Mouse (Mus musculus) embryonic facial prominence, embryonic 11.5 days (tissue): ENCODE measurements around the gene Lix1l. TPM values are rescaled to one million over a fixed set of nuclear protein-coding genes. Genes with fewer than 3 reads are reported as not detected.

Source experiments
- ATAC-seq: fragments of 200-750 bp; cut with Nextera tagmentation; replicated peaks from 2 replicates; pipeline ENCODE4 v1.8.0; 2017; ENCODE audit warnings: low read depth; ENCODE audit not compliant: insufficient number of reproducible peaks, low FRiP score, low TSS enrichment
- DNase-seq: peaks from one replicate; pipeline ENCODE4 v3.0.0-alpha.2; 2015; ENCODE audit warnings: low spot score
- H3K27ac ChIP-seq: fragments of 300-500 bp; sonication (generic); replicated peaks from 2 replicates; pipeline ENCODE4 v1.5.1; 2014; ENCODE audit warnings: mild to moderate bottlenecking, low read depth, low read length, control low read depth
- H3K27me3 ChIP-seq: fragments of 300-500 bp; sonication (generic); 2 replicates; pipeline ENCODE4 v1.6.1; 2014; ENCODE audit warnings: mild to moderate bottlenecking, low read length, moderate library complexity, mixed read lengths; ENCODE audit not compliant: control insufficient read depth, insufficient read depth
- H3K36me3 ChIP-seq: fragments of 300-500 bp; sonication (generic); replicated peaks from 2 replicates; pipeline ENCODE4 v1.6.1; 2014; ENCODE audit warnings: low read depth, mild to moderate bottlenecking, low read length, moderate library complexity, mixed read lengths; ENCODE audit not compliant: control insufficient read depth, insufficient read depth
- H3K4me1 ChIP-seq: fragments of 300-500 bp; sonication (generic); 2 replicates; pipeline ENCODE4 v1.6.1; 2014; ENCODE audit warnings: low read length, mixed read lengths; ENCODE audit not compliant: control insufficient read depth, insufficient read depth
- H3K4me2 ChIP-seq: fragments of 300-500 bp; sonication (generic); 2 replicates; pipeline ENCODE4 v1.6.1; 2014; ENCODE audit warnings: low read depth, mild to moderate bottlenecking, control low read depth, low read length, moderate library complexity
- H3K4me3 ChIP-seq: fragments of 300-500 bp; sonication (generic); 2 replicates; pipeline ENCODE4 v1.5.1; 2014; ENCODE audit warnings: low read depth, low read length, control low read depth
- H3K9ac ChIP-seq: fragments of 300-500 bp; sonication (generic); replicated peaks from 2 replicates; pipeline ENCODE4 v1.6.1; 2014; ENCODE audit warnings: mild to moderate bottlenecking, control low read depth, low read length
- H3K9me3 ChIP-seq: fragments of 300-500 bp; sonication (generic); replicated peaks from 2 replicates; pipeline ENCODE4 v1.6.1; 2016; ENCODE audit warnings: mild to moderate bottlenecking, low read length, inconsistent platforms, mixed read lengths; ENCODE audit not compliant: control insufficient read depth
- WGBS: fragments of 180-500 bp; shearing (Covaris S2); extraction: QIAGEN DNeasy Blood & Tissue Kit; methylation state at CpG from one replicate; pipeline ENCODE4 v1.1.7; 2014; 5-methylcytosine and 5-hydroxymethylcytosine counted together
- polyA plus RNA-seq: library from polyadenylated mRNA; unstranded; fragments of >200 nt; fragmentation: Nextera tagmentation; extraction: Ambion mirVana; gene quantifications from 2 replicates; pipeline ENCODE4 v1.2.1, GENCODE M21; 2014

Lix1l gene
- polyA plus RNA-seq, 1 experiment from 2014 or later, result 7.0 TPM

- no peaks in the 10 kb centered on the region for H3K9me3 ChIP-seq
- DNase-seq, result no peak
- ATAC-seq, result no peak
- peaks cover 6% of the 10 kb centered on the region for H3K4me1 ChIP-seq
- no peaks in the 10 kb centered on the region for H3K36me3 ChIP-seq
- 3% methylated on average over 10 of the region's 12 CpGs for WGBS
- peak overlapping the region; percentile 98 for H3K4me2 ChIP-seq
- peak overlapping the region; percentile 40 for H3K4me3 ChIP-seq
- H3K27ac ChIP-seq, result no peak overlapping the region
- peaks cover 13% of the 10 kb centered on the region for H3K27me3 ChIP-seq
- peak overlapping the region; percentile 38 for H3K9ac ChIP-seq
Measured at GRCm38 (mm10) chr3:96596855-96597254, 4.1 kb upstream of the Lix1l start.

GRCm38 (mm10) chr3:96597435-96597891, 3.5 kb upstream of the Lix1l start:
- Histone ChIP-seq H3K4me2 (peak overlapping the region; percentile 98), H3K4me3 (peak overlapping the region; percentile 40), H3K36me3 (no peaks in the 10 kb centered on the region), H3K9ac (peak overlapping the region; percentile 63), H3K4me1 (peaks cover 6% of the 10 kb centered on the region), H3K9me3 (no peaks in the 10 kb centered on the region), H3K27ac (no peak overlapping the region), H3K27me3 (peaks cover 13% of the 10 kb centered on the region)
- WGBS, result under 1% methylated on average over 40 of the region's 40 CpGs
- peak; percentile 61 for DNase-seq
- no peak for ATAC-seq

- peak overlapping the region; percentile 40 for H3K4me3 ChIP-seq
- H3K27me3 ChIP-seq, result peaks cover 13% of the 10 kb centered on the region
- 1% methylated on average over 54 of the region's 54 CpGs for WGBS
- DNase-seq (peak; percentile 84), ATAC-seq (no peak)
- H3K36me3 ChIP-seq, result no peaks in the 10 kb centered on the region
- peaks cover 6% of the 10 kb centered on the region for H3K4me1 ChIP-seq
- H3K9ac ChIP-seq, result peak overlapping the region; percentile 63
- peak overlapping the region; percentile 98 for H3K4me2 ChIP-seq
- H3K9me3 ChIP-seq, result no peaks in the 10 kb centered on the region
- H3K27ac ChIP-seq, result no peak overlapping the region
Measured at GRCm38 (mm10) chr3:96598156-96599068, 2.5 kb upstream of the Lix1l start.

- no peaks in the 10 kb centered on the region for H3K9me3 ChIP-seq
- peak overlapping the region; percentile 63; the same call in 1 of the 2 replicates for H3K9ac ChIP-seq
- ATAC-seq (no peak), DNase-seq (no peak)
- H3K27ac ChIP-seq, result no peak overlapping the region
- 37% methylated on average over 8 of the region's 8 CpGs for WGBS
- peaks cover 13% of the 10 kb centered on the region for H3K27me3 ChIP-seq
- peak overlapping the region; percentile 98 for H3K4me2 ChIP-seq
- H3K4me3 ChIP-seq, result peak overlapping the region; percentile 40; the same call in 1 of the 2 replicates
- H3K4me1 ChIP-seq, result peaks cover 6% of the 10 kb centered on the region
- H3K36me3 ChIP-seq, result no peaks in the 10 kb centered on the region
Measured at GRCm38 (mm10) chr3:96599069-96599393, 1.9 kb upstream of the Lix1l start.

- H3K36me3 ChIP-seq, result no peaks in the 10 kb centered on the region
- 54% methylated on average over 3 of the region's 3 CpGs for WGBS
- H3K27me3 ChIP-seq, result peaks cover 13% of the 10 kb centered on the region
- H3K4me2 ChIP-seq, result no peak overlapping the region
- no peak for DNase-seq
- H3K27ac ChIP-seq, result no peak overlapping the region
- no peak overlapping the region for H3K9ac ChIP-seq
- peaks cover 6% of the 10 kb centered on the region for H3K4me1 ChIP-seq
- no peak for ATAC-seq
- H3K9me3 ChIP-seq, result no peaks in the 10 kb centered on the region
- H3K4me3 ChIP-seq, result no peak overlapping the region
Measured at GRCm38 (mm10) chr3:96599411-96599810, 1.5 kb upstream of the Lix1l start.

- Histone ChIP-seq H3K36me3 (no peaks in the 10 kb centered on the region), H3K4me3 (peak overlapping the region; percentile 63), H3K4me1 (peaks cover 5% of the 10 kb centered on the region), H3K27ac (peak overlapping the region; percentile 74), H3K9me3 (no peaks in the 10 kb centered on the region), H3K9ac (peak overlapping the region; percentile 73), H3K4me2 (peak overlapping the region; percentile 60), H3K27me3 (peaks cover 9% of the 10 kb centered on the region; the same call in 1 of the 2 replicates)
- DNase-seq, result peak; percentile 73
- under 1% methylated on average over 18 of the region's 40 CpGs for WGBS
- ATAC-seq, result peak; percentile 59
Measured at GRCm38 (mm10) chr3:96601251-96601787, 370 bp downstream of the Lix1l start.

- no peak for ATAC-seq
Measured at GRCm38 (mm10) chr3:96601941-96602703, 1.2 kb downstream of the Lix1l start.

More at GRCm38 (mm10) chr3:96601941-96602703, 1.2 kb downstream of the Lix1l start:
- H3K27me3 ChIP-seq, result peaks cover 5% of the 10 kb centered on the region; the same call in 1 of the 2 replicates
- 0 out of 2 replicates have a peak overlapping the region, but pooled peaks have one; percentile 74 for H3K27ac ChIP-seq
- H3K9me3 ChIP-seq, result no peaks in the 10 kb centered on the region
- no peak for DNase-seq
- H3K4me2 ChIP-seq, result peak overlapping the region; percentile 60
- no peaks in the 10 kb centered on the region; the same call in 1 of the 2 replicates for H3K4me1 ChIP-seq
- WGBS, result 26% methylated on average over 10 of the region's 10 CpGs
- no peaks in the 10 kb centered on the region for H3K36me3 ChIP-seq
- peak overlapping the region; percentile 63 for H3K4me3 ChIP-seq
- H3K9ac ChIP-seq, result peak overlapping the region; percentile 73
